Mouse (Mus musculus) neural tube, embryonic 13.5 days (tissue): ENCODE measurements around the gene Avp. TPM values are rescaled to one million over a fixed set of nuclear protein-coding genes. Genes with fewer than 3 reads are reported as not detected.

Experiments
- ATAC-seq: fragments of 200-750 bp; cut with Nextera tagmentation; 2 replicates; pipeline ENCODE4 v1.8.0; 2017; ENCODE audit warnings: low read depth, mild to moderate bottlenecking, moderate TSS enrichment, moderate library complexity
- H3K27ac ChIP-seq: fragments of 300-500 bp; sonication (generic); replicated peaks from 2 replicates; pipeline ENCODE4 v1.5.1; 2015; ENCODE audit warnings: moderate library complexity, mild to moderate bottlenecking, inconsistent platforms
- H3K27me3 ChIP-seq: fragments of 300-500 bp; sonication (generic); 2 replicates; pipeline ENCODE4 v1.6.1; 2015; ENCODE audit warnings: mild to moderate bottlenecking, inconsistent platforms
- H3K36me3 ChIP-seq: fragments of 300-500 bp; sonication (generic); 2 replicates; pipeline ENCODE4 v1.6.1; 2015; ENCODE audit warnings: mild to moderate bottlenecking, inconsistent platforms
- H3K4me1 ChIP-seq: fragments of 300-500 bp; sonication (generic); replicated peaks from 2 replicates; pipeline ENCODE4 v1.6.1; 2015; ENCODE audit warnings: inconsistent platforms
- H3K4me2 ChIP-seq: fragments of 300-500 bp; sonication (generic); 2 replicates; pipeline ENCODE4 v1.6.1; 2015; ENCODE audit warnings: inconsistent platforms, mild to moderate bottlenecking, moderate library complexity
- H3K4me3 ChIP-seq: fragments of 300-500 bp; sonication (generic); 2 replicates; pipeline ENCODE4 v1.5.1; 2015; ENCODE audit warnings: mild to moderate bottlenecking, inconsistent platforms
- H3K9ac ChIP-seq: fragments of 300-500 bp; sonication (generic); 2 replicates; pipeline ENCODE4 v1.6.1; 2015; ENCODE audit warnings: moderate library complexity, mild to moderate bottlenecking, inconsistent platforms
- H3K9me3 ChIP-seq: fragments of 300-500 bp; sonication (generic); 2 replicates; pipeline ENCODE4 v1.6.1; 2016; ENCODE audit warnings: inconsistent platforms
- WGBS: fragments of 180-500 bp; shearing (Covaris S2); methylation state at CpG from one replicate; pipeline ENCODE4 v1.1.7; 2015; 5-methylcytosine and 5-hydroxymethylcytosine counted together
- microRNA-seq: library from miRNA; unstranded; fragments of <30 nt; microRNA quantifications from one replicate; pipeline ENCODE4, GENCODE M21; 2016
- polyA plus RNA-seq: library from polyadenylated mRNA; unstranded; fragments of >200 nt; fragmentation: Nextera tagmentation; extraction: Ambion mirVana; gene quantifications from 2 replicates; pipeline ENCODE4 v1.2.1, GENCODE M21; 2015

Avp gene
- polyA plus RNA-seq, 1 experiment from 2014 or later = 0.36 TPM

DNA sequence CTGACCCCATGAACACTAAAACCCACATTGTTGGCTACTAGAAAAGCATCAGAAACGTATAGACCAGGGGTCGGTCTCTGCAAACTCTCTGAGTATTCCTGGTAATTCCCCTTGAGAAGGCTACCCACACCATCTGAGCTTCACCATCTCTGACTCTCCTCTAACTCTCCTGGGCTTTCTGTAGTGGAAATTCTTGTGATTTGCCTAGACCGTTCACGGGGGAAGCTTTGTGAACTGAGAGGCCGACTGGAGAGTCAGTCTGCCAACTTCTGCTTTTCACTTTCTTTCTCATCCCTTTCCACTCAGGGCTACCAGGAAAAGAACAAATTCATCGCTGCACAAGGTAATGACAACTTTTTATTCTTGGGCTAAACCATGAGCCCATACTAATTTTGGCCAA is 47.3 kb downstream of the Avp start:
- Histone ChIP-seq H3K36me3 (peaks cover 90% of the 10 kb centered on the region), H3K27me3 (no peaks in the 10 kb centered on the region), H3K9me3 (no peaks in the 10 kb centered on the region), H3K4me3 (no peak overlapping the region), H3K27ac (no peak overlapping the region), H3K9ac (no peak overlapping the region), H3K4me2 (no peak overlapping the region), H3K4me1 (no peaks in the 10 kb centered on the region)
- ATAC-seq = no peak
- WGBS = 93% methylated on average over 6 of the region's 6 CpGs

DNA sequence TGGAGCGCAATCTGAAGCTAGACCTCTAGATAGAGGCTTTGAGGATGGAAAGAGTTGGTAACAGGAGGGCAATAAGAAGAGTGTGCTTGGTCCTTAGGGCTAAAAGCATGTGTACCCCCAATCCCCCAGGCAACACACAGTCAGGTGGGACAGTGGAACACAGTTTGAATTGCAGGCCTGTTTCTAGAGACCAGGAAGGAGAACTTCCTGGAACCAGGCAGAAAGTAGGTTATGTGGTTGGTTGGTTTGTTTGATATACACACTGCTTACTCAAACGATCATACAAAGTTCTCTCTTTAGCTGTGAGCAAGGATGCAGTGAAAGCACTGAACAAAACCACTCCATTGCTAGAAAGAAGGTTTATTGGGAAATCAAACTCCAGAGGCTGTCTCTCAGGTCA is 50.2 kb downstream of the Avp start:
- no peaks in the 10 kb centered on the region for H3K27me3 ChIP-seq
- H3K4me3 ChIP-seq = no peak overlapping the region
- 94% methylated on average over 2 of the region's 2 CpGs for WGBS
- ATAC-seq = no peak
- H3K27ac ChIP-seq = no peak overlapping the region
- peaks cover 80% of the 10 kb centered on the region for H3K36me3 ChIP-seq
- H3K9me3 ChIP-seq = no peaks in the 10 kb centered on the region
- no peak overlapping the region for H3K4me2 ChIP-seq
- no peak overlapping the region for H3K9ac ChIP-seq
- H3K4me1 ChIP-seq = no peaks in the 10 kb centered on the region

Small RNA genes within 50 kb of the gene (microRNA-seq; reads per million reads assigned to microRNA genes)
- not detected for gene Gm23876

Other genes starting within 250 kb of the Avp start
- gene Cpxm1, start 185.0 kb downstream of the Avp start, polyA plus RNA-seq = 26.8 and 32.9 TPM in 2 replicates
- 0.15 TPM in 1 of 2 replicates, not detected in the other for gene Gm28372, start 177.3 kb downstream of the Avp start, polyA plus RNA-seq
- not detected in 2 replicates for gene 1700020A23Rik, start 177.3 kb downstream of the Avp start, polyA plus RNA-seq
- 0.29 TPM in 1 of 2 replicates, not detected in the other for gene Tmem239, start 176.1 kb downstream of the Avp start, polyA plus RNA-seq
- gene Vps16, start 158.2 kb downstream of the Avp start, polyA plus RNA-seq = 98.2 and 103 TPM in 2 replicates
- 10.2 and 11.7 TPM in 2 replicates for gene Pced1a, start 157.9 kb downstream of the Avp start, polyA plus RNA-seq
- gene Ptpra, start 132.3 kb downstream of the Avp start, polyA plus RNA-seq = 123 and 131 TPM in 2 replicates
- 77.4 and 87.0 TPM in 2 replicates for gene Mrps26, start 18.8 kb downstream of the Avp start, polyA plus RNA-seq
- not detected in 2 replicates for gene Oxt, start 6.4 kb downstream of the Avp start, polyA plus RNA-seq
- gene Fastkd5, start 47.5 kb upstream of the Avp start, polyA plus RNA-seq = 13.1 and 13.8 TPM in 2 replicates
- 10.8 and 12.4 TPM in 2 replicates for gene Ubox5, start 47.5 kb upstream of the Avp start, polyA plus RNA-seq
- 10.5 and 10.7 TPM in 2 replicates for gene Lzts3, start 60.2 kb upstream of the Avp start, polyA plus RNA-seq
- 64.6 and 72.3 TPM in 2 replicates for gene Ddrgk1, start 82.1 kb upstream of the Avp start, polyA plus RNA-seq
- 121 and 134 TPM in 2 replicates for gene Itpa, start 85.1 kb upstream of the Avp start, polyA plus RNA-seq
- gene Slc4a11, start 115.0 kb upstream of the Avp start, polyA plus RNA-seq = 0.56 and 0.74 TPM in 2 replicates